Mouse (Mus musculus) embryonic facial prominence, embryonic 14.5 days (tissue): ENCODE data around the gene Entpd2. TPM values are rescaled to one million over a fixed set of nuclear protein-coding genes. Genes with fewer than 3 reads are reported as not detected.

ENCODE experiments used
- ATAC-seq: fragments of 200-750 bp; cut with Nextera tagmentation; 2 replicates; pipeline ENCODE4 v1.8.0; 2017; ENCODE audit warnings: low read depth, moderate number of reproducible peaks, moderate TSS enrichment
- DNase-seq: peaks from one replicate; pipeline ENCODE4 v3.0.0-alpha.2; 2015; ENCODE audit warnings: low spot score
- H3K27ac ChIP-seq: fragments of 300-500 bp; sonication (generic); replicated peaks from 2 replicates; pipeline ENCODE4 v1.5.1; 2014; ENCODE audit warnings: low read depth, mild to moderate bottlenecking, low read length, moderate library complexity
- H3K27me3 ChIP-seq: fragments of 300-500 bp; sonication (generic); replicated peaks from 2 replicates; pipeline ENCODE4 v1.6.1; 2014; ENCODE audit warnings: low read length; ENCODE audit not compliant: control insufficient read depth, insufficient read depth
- H3K36me3 ChIP-seq: fragments of 300-500 bp; sonication (generic); 2 replicates; pipeline ENCODE4 v1.6.1; 2014; ENCODE audit warnings: low read length, mixed read lengths; ENCODE audit not compliant: control insufficient read depth, insufficient read depth
- H3K4me1 ChIP-seq: fragments of 300-500 bp; sonication (generic); 2 replicates; pipeline ENCODE4 v1.6.1; 2014; ENCODE audit warnings: antibody characterized with exemption, low read length; ENCODE audit not compliant: control insufficient read depth, insufficient read depth
- H3K4me2 ChIP-seq: fragments of 300-500 bp; sonication (generic); 2 replicates; pipeline ENCODE4 v1.6.1; 2014; ENCODE audit warnings: low read depth, mild to moderate bottlenecking, low read length, moderate library complexity, mixed read lengths
- H3K4me3 ChIP-seq: fragments of 300-500 bp; sonication (generic); 2 replicates; pipeline ENCODE4 v1.5.1; 2014; ENCODE audit warnings: low read depth, mild to moderate bottlenecking, low read length
- H3K9ac ChIP-seq: fragments of 300-500 bp; sonication (generic); 2 replicates; pipeline ENCODE4 v1.6.1; 2014; ENCODE audit warnings: low read depth, mild to moderate bottlenecking, low read length, moderate library complexity, mixed read lengths
- H3K9me3 ChIP-seq: fragments of 300-500 bp; sonication (generic); 2 replicates; pipeline ENCODE4 v1.6.1; 2016; ENCODE audit warnings: low read length; ENCODE audit not compliant: control insufficient read depth
- WGBS: fragments of 180-500 bp; shearing (Covaris S2); extraction: QIAGEN DNeasy Blood & Tissue Kit; methylation state at CpG from one replicate; pipeline ENCODE4 v1.1.7; 2014; 5-methylcytosine and 5-hydroxymethylcytosine counted together
- microRNA-seq: library from miRNA; unstranded; fragments of <30 nt; microRNA quantifications from one replicate; pipeline ENCODE4, GENCODE M21; 2016; ENCODE audit warnings: borderline number of aligned reads
- polyA plus RNA-seq: library from polyadenylated mRNA; unstranded; fragments of >200 nt; fragmentation: Nextera tagmentation; extraction: Ambion mirVana; gene quantifications from 2 replicates; pipeline ENCODE4 v1.2.1, GENCODE M21; 2014

Gene Entpd2
- polyA plus RNA-seq, 1 experiment from 2014 or later, result 12.9 TPM

GRCm38 (mm10) chr2:25442682-25443081 lies 47.0 kb downstream of the Entpd2 start:
- no peak overlapping the region for H3K9ac ChIP-seq
- no peak overlapping the region for H3K4me3 ChIP-seq
- DNase-seq (no peak), ATAC-seq (no peak)
- 92% methylated on average over 13 of the region's 14 CpGs for WGBS
- no peak overlapping the region for H3K27ac ChIP-seq
- no peaks in the 10 kb centered on the region for H3K4me1 ChIP-seq
- H3K4me2 ChIP-seq, result no peak overlapping the region
- H3K27me3 ChIP-seq, result no peaks in the 10 kb centered on the region
- 0 out of 2 replicates have a peak, but pooled peaks cover 7% of the 10 kb centered on the region for H3K36me3 ChIP-seq
- H3K9me3 ChIP-seq, result no peaks in the 10 kb centered on the region

Small RNAs within 50 kb of the gene (microRNA-seq; reads per million reads assigned to microRNA genes)
- not detected for gene Mir3087

Other genes starting within 250 kb of the Entpd2 start
- gene Nrarp, start 215.1 kb upstream of the Entpd2 start, polyA plus RNA-seq, result 16.5 and 20.9 TPM in 2 replicates
- gene Tor4a, start 199.0 kb upstream of the Entpd2 start, polyA plus RNA-seq, result 7.5 and 7.8 TPM in 2 replicates
- gene Nelfb, start 184.4 kb upstream of the Entpd2 start, polyA plus RNA-seq, result 76.8 and 94.4 TPM in 2 replicates
- not detected in 2 replicates for gene Stpg3, start 181.2 kb upstream of the Entpd2 start, polyA plus RNA-seq
- gene Fam166a, start 177.1 kb upstream of the Entpd2 start, polyA plus RNA-seq, result not detected in 2 replicates
- 429 and 461 TPM in 2 replicates for gene Tubb4b, start 171.2 kb upstream of the Entpd2 start, polyA plus RNA-seq
- not detected in 2 replicates for gene Slc34a3, start 161.5 kb upstream of the Entpd2 start, polyA plus RNA-seq
- gene Rnf224, start 159.1 kb upstream of the Entpd2 start, polyA plus RNA-seq, result not detected in 2 replicates
- 11.8 and 16.3 TPM in 2 replicates for gene Rnf208, start 153.6 kb upstream of the Entpd2 start, polyA plus RNA-seq
- 3.2 and 10.2 TPM in 2 replicates for gene Cysrt1, start 153.4 kb upstream of the Entpd2 start, polyA plus RNA-seq
- 4.5 and 6.1 TPM in 2 replicates for gene AL732309.1, start 149.0 kb upstream of the Entpd2 start, polyA plus RNA-seq
- 16.1 and 16.6 TPM in 2 replicates for gene Tmem203, start 140.4 kb upstream of the Entpd2 start, polyA plus RNA-seq
- gene Tprn, start 133.3 kb upstream of the Entpd2 start, polyA plus RNA-seq, result 4.6 and 5.1 TPM in 2 replicates
- gene Ssna1, start 123.4 kb upstream of the Entpd2 start, polyA plus RNA-seq, result 227 and 240 TPM in 2 replicates
- 104 and 113 TPM in 2 replicates for gene Anapc2, start 123.4 kb upstream of the Entpd2 start, polyA plus RNA-seq
- not detected in 2 replicates for gene Tmem210, start 107.7 kb upstream of the Entpd2 start, polyA plus RNA-seq
- gene Lrrc26, start 106.0 kb upstream of the Entpd2 start, polyA plus RNA-seq, result 2.3 and 5.1 TPM in 2 replicates
- 1.7 and 1.8 TPM in 2 replicates for gene Grin1, start 76.7 kb upstream of the Entpd2 start, polyA plus RNA-seq
- gene Man1b1, start 63.5 kb upstream of the Entpd2 start, polyA plus RNA-seq, result 74.7 and 75.0 TPM in 2 replicates
- 19.7 and 23.8 TPM in 2 replicates for gene Dpp7, start 39.5 kb upstream of the Entpd2 start, polyA plus RNA-seq
- gene Uap1l1, start 30.2 kb upstream of the Entpd2 start, polyA plus RNA-seq, result 20.8 and 20.9 TPM in 2 replicates
- gene Sapcd2, start 23.6 kb upstream of the Entpd2 start, polyA plus RNA-seq, result 21.4 and 29.3 TPM in 2 replicates
- 75.1 TPM in 2 replicates for gene Npdc1, start 3.5 kb downstream of the Entpd2 start, polyA plus RNA-seq
- gene Fut7, start 27.4 kb downstream of the Entpd2 start, polyA plus RNA-seq, result 0.10 and 0.11 TPM in 2 replicates
- 6.4 and 6.9 TPM in 2 replicates for gene Abca2, start 32.8 kb downstream of the Entpd2 start, polyA plus RNA-seq
- 11.2 and 22.7 TPM in 2 replicates for gene Clic3, start 61.0 kb downstream of the Entpd2 start, polyA plus RNA-seq
- gene Paxx, start 65.2 kb downstream of the Entpd2 start, polyA plus RNA-seq, result 39.3 and 41.7 TPM in 2 replicates
- gene Ptgds, start 74.2 kb downstream of the Entpd2 start, polyA plus RNA-seq, result 156 and 191 TPM in 2 replicates
- not detected in 2 replicates for gene Lcn12, start 98.0 kb downstream of the Entpd2 start, polyA plus RNA-seq
- gene Fbxw5, start 104.9 kb downstream of the Entpd2 start, polyA plus RNA-seq, result 56.9 and 73.6 TPM in 2 replicates
- 5.0 and 5.1 TPM in 2 replicates for gene C8g, start 105.8 kb downstream of the Entpd2 start, polyA plus RNA-seq
- 30.0 and 33.9 TPM in 2 replicates for gene Traf2, start 151.1 kb downstream of the Entpd2 start, polyA plus RNA-seq
- 312 and 318 TPM in 2 replicates for gene Edf1, start 162.0 kb downstream of the Entpd2 start, polyA plus RNA-seq
- 1.4 and 1.7 TPM in 2 replicates for gene Mamdc4, start 179.0 kb downstream of the Entpd2 start, polyA plus RNA-seq
- gene Phpt1, start 179.3 kb downstream of the Entpd2 start, polyA plus RNA-seq, result 148 and 160 TPM in 2 replicates
- gene Ajm1, start 185.9 kb downstream of the Entpd2 start, polyA plus RNA-seq, result 0.40 and 1.4 TPM in 2 replicates
- gene Rabl6, start 212.6 kb downstream of the Entpd2 start, polyA plus RNA-seq, result 64.4 and 71.9 TPM in 2 replicates
- gene Ccdc183, start 221.8 kb downstream of the Entpd2 start, polyA plus RNA-seq, result 0.33 and 0.41 TPM in 2 replicates
- gene Tmem141, start 226.1 kb downstream of the Entpd2 start, polyA plus RNA-seq, result 22.9 and 33.0 TPM in 2 replicates
- 2.8 and 4.9 TPM in 2 replicates for gene Fcna, start 232.2 kb downstream of the Entpd2 start, polyA plus RNA-seq